Mouse (Mus musculus): ENCODE results near the gene Mpg.

Mpg gene

GRCm38 (mm10) chr11:32247068-32247467 is 20.8 kb downstream of the Mpg start:
- Histone ChIP-seq H3K36me3 (ENCODE audit: control insufficient read depth, insufficient read depth, low read length, poor library complexity, severe bottlenecking) (peaks cover 4% of the 10 kb centered on the region; the same call in 1 of the 2 replicates), H3K27me3 (ENCODE audit: control insufficient read depth, insufficient read depth, low read length, poor library complexity, severe bottlenecking) (no peaks in the 10 kb centered on the region)
- no peak for DNase-seq (ENCODE audit: low read depth, low spot score)

- no peak for DNase-seq (ENCODE audit: low read depth, low spot score)
- H3K27me3 ChIP-seq (ENCODE audit: control insufficient read depth, insufficient read depth, low read length, poor library complexity, severe bottlenecking), result no peaks in the 10 kb centered on the region
Observed at GRCm38 (mm10) chr11:32248350-32248749, 22.0 kb downstream of the Mpg start.

GRCm38 (mm10) chr11:32250880-32251763 is 24.8 kb downstream of the Mpg start:
- DNase-seq (ENCODE audit: low read depth, low spot score), result no peak
- Histone ChIP-seq H3K36me3 (ENCODE audit: control insufficient read depth, insufficient read depth, low read length, poor library complexity, severe bottlenecking) (no peaks in the 10 kb centered on the region; the same call in none of the 2 replicates), H3K27me3 (ENCODE audit: control insufficient read depth, insufficient read depth, low read length, poor library complexity, severe bottlenecking) (no peaks in the 10 kb centered on the region)

More at GRCm38 (mm10) chr11:32248350-32248749, 22.0 kb downstream of the Mpg start:
- peaks cover 4% of the 10 kb centered on the region for H3K36me3 ChIP-seq (ENCODE audit: control insufficient read depth, insufficient read depth, low read length, poor library complexity, severe bottlenecking)

GRCm38 (mm10) chr11:32253121-32253520 is 26.8 kb downstream of the Mpg start:
- no peak for DNase-seq (ENCODE audit: low read depth, low spot score)
- no peaks in the 10 kb centered on the region for H3K27me3 ChIP-seq (ENCODE audit: control insufficient read depth, insufficient read depth, low read length, poor library complexity, severe bottlenecking)
- H3K36me3 ChIP-seq (ENCODE audit: control insufficient read depth, insufficient read depth, low read length, poor library complexity, severe bottlenecking), result no peaks in the 10 kb centered on the region; the same call in none of the 2 replicates

GRCm38 (mm10) chr11:32256146-32256545 is 29.8 kb downstream of the Mpg start:
- peaks cover 4% of the 10 kb centered on the region for H3K36me3 ChIP-seq (ENCODE audit: control insufficient read depth, insufficient read depth, low read length, poor library complexity, severe bottlenecking)
- no peaks in the 10 kb centered on the region for H3K27me3 ChIP-seq (ENCODE audit: control insufficient read depth, insufficient read depth, low read length, poor library complexity, severe bottlenecking)

GRCm38 (mm10) chr11:32256566-32256965 is 30.3 kb downstream of the Mpg start:
- Histone ChIP-seq H3K27me3 (ENCODE audit: control insufficient read depth, insufficient read depth, low read length, poor library complexity, severe bottlenecking) (no peaks in the 10 kb centered on the region), H3K36me3 (ENCODE audit: control insufficient read depth, insufficient read depth, low read length, poor library complexity, severe bottlenecking) (peaks cover 4% of the 10 kb centered on the region)
- no peak for DNase-seq (ENCODE audit: low read depth, low spot score)

More at GRCm38 (mm10) chr11:32256146-32256545, 29.8 kb downstream of the Mpg start:
- DNase-seq (ENCODE audit: low read depth, low spot score), result no peak

GRCm38 (mm10) chr11:32262674-32263415 is 36.5 kb downstream of the Mpg start:
- no peak for DNase-seq (ENCODE audit: low read depth, low spot score)
- Histone ChIP-seq H3K36me3 (ENCODE audit: control insufficient read depth, insufficient read depth, low read length, poor library complexity, severe bottlenecking) (peaks cover 5% of the 10 kb centered on the region), H3K27me3 (ENCODE audit: control insufficient read depth, insufficient read depth, low read length, poor library complexity, severe bottlenecking) (no peaks in the 10 kb centered on the region)

GRCm38 (mm10) chr11:32265117-32265738 is 38.9 kb downstream of the Mpg start:
- no peaks in the 10 kb centered on the region for H3K27me3 ChIP-seq (ENCODE audit: control insufficient read depth, insufficient read depth, low read length, poor library complexity, severe bottlenecking)
- no peak for DNase-seq (ENCODE audit: low read depth, low spot score)
- peaks cover 5% of the 10 kb centered on the region for H3K36me3 ChIP-seq (ENCODE audit: control insufficient read depth, insufficient read depth, low read length, poor library complexity, severe bottlenecking)

GRCm38 (mm10) chr11:32266194-32266593 is 39.9 kb downstream of the Mpg start:
- peaks cover 1% of the 10 kb centered on the region; the same call in 1 of the 2 replicates for H3K36me3 ChIP-seq (ENCODE audit: control insufficient read depth, insufficient read depth, low read length, poor library complexity, severe bottlenecking)
- no peaks in the 10 kb centered on the region for H3K27me3 ChIP-seq (ENCODE audit: control insufficient read depth, insufficient read depth, low read length, poor library complexity, severe bottlenecking)
- no peak for DNase-seq (ENCODE audit: low read depth, low spot score)

- no peak for DNase-seq (ENCODE audit: low read depth, low spot score)
- Histone ChIP-seq H3K36me3 (ENCODE audit: control insufficient read depth, insufficient read depth, low read length, poor library complexity, severe bottlenecking) (peaks cover 1% of the 10 kb centered on the region; the same call in 1 of the 2 replicates), H3K27me3 (ENCODE audit: control insufficient read depth, insufficient read depth, low read length, poor library complexity, severe bottlenecking) (no peaks in the 10 kb centered on the region)
Observed at GRCm38 (mm10) chr11:32266776-32267175, 40.5 kb downstream of the Mpg start.

- H3K36me3 ChIP-seq (ENCODE audit: control insufficient read depth, insufficient read depth, low read length, poor library complexity, severe bottlenecking), result peaks cover 1% of the 10 kb centered on the region; the same call in 1 of the 2 replicates
- H3K27me3 ChIP-seq (ENCODE audit: control insufficient read depth, insufficient read depth, low read length, poor library complexity, severe bottlenecking), result no peaks in the 10 kb centered on the region
- DNase-seq (ENCODE audit: low read depth, low spot score), result peak; percentile 96
Observed at GRCm38 (mm10) chr11:32267188-32267884, 41.0 kb downstream of the Mpg start, which contains the start of gene Nprl3. Gene Nprl3, minus strand, starts transcription at chr11:32267707.

- DNase-seq (ENCODE audit: low read depth, low spot score), result no peak
- no peaks in the 10 kb centered on the region; the same call in 1 of the 2 replicates for H3K36me3 ChIP-seq (ENCODE audit: control insufficient read depth, insufficient read depth, low read length, poor library complexity, severe bottlenecking)
- H3K27me3 ChIP-seq (ENCODE audit: control insufficient read depth, insufficient read depth, low read length, poor library complexity, severe bottlenecking), result no peaks in the 10 kb centered on the region
Observed at GRCm38 (mm10) chr11:32267964-32268363, 41.7 kb downstream of the Mpg start.

- DNase-seq (ENCODE audit: low read depth, low spot score), result no peak
- Histone ChIP-seq H3K27me3 (ENCODE audit: control insufficient read depth, insufficient read depth, low read length, poor library complexity, severe bottlenecking) (no peaks in the 10 kb centered on the region), H3K36me3 (ENCODE audit: control insufficient read depth, insufficient read depth, low read length, poor library complexity, severe bottlenecking) (no peaks in the 10 kb centered on the region; the same call in 1 of the 2 replicates)
Observed at GRCm38 (mm10) chr11:32268952-32269351, 42.6 kb downstream of the Mpg start.

- no peak for DNase-seq (ENCODE audit: low read depth, low spot score)
- Histone ChIP-seq H3K27me3 (ENCODE audit: control insufficient read depth, insufficient read depth, low read length, poor library complexity, severe bottlenecking) (no peaks in the 10 kb centered on the region), H3K36me3 (ENCODE audit: control insufficient read depth, insufficient read depth, low read length, poor library complexity, severe bottlenecking) (no peaks in the 10 kb centered on the region)
Observed at GRCm38 (mm10) chr11:32271178-32271577, 44.9 kb downstream of the Mpg start.
